16 mouse cellular contexts compared by ENCODE assay signal in genomic region chr15:101185549-101185948, GRCm38 (mm10). TPM values are rescaled to one million over a fixed set of nuclear protein-coding genes. Genes with fewer than 3 reads are reported as not detected.
DNase-seq lines count a peak whose midpoint lies in the region; ATAC-seq and TF ChIP-seq lines count a peak whose summit lies in the region.
"Had no signal": no experiment of that assay in that cellular context is flagged by ENCODE, and none has a peak within 500 bp of the region (broad histone marks: within the 10 kb centered on the region; RNA-seq: fewer than 3 reads in every experiment).

No protein-coding gene starts in this region.

- H3K36me3 ChIP-seq in intestine, postnatal 0 days (ENCODE audit: control insufficient read depth, insufficient read depth), result no peaks in the 10 kb centered on the region; the same call in 1 of the 2 replicates
- H3K36me3 ChIP-seq in intestine, embryonic 16.5 days (ENCODE audit: control insufficient read depth, insufficient read depth, low read length), result peaks cover 4% of the 10 kb centered on the region; the same call in 1 of the 2 replicates
- H3K36me3 ChIP-seq in lung, embryonic 14.5 days (ENCODE audit: insufficient read depth), result no peaks in the 10 kb centered on the region
- H3K36me3 ChIP-seq in MEL (ENCODE audit: control insufficient read depth in 1 of 2, insufficient read depth in 2 of 2, low read length in 2 of 2), result peaks cover 0 to 7% of the 10 kb centered on the region in 2 experiments; a peak in 3 of 4 replicates

- H3K9ac ChIP-seq in intestine, postnatal 0 days (ENCODE audit: low read depth, low read length), result no peak overlapping the region
- no peak overlapping the region for H3K9ac ChIP-seq in intestine, embryonic 16.5 days (ENCODE audit: low read depth, low read length)
- no peak overlapping the region for H3K9ac ChIP-seq in lung, embryonic 14.5 days
- no peak overlapping the region for H3K9ac ChIP-seq in MEL (ENCODE audit: control insufficient read depth, low read depth, low read length, poor library complexity, severe bottlenecking)
- H3K9ac ChIP-seq: forebrain, embryonic 12.5 days; heart, embryonic 15.5 days; midbrain, embryonic 12.5 days had no signal

- no peak for ATAC-seq in intestine, postnatal 0 days
- ATAC-seq in intestine, embryonic 16.5 days, result no peak
- ATAC-seq in lung, embryonic 14.5 days (ENCODE audit: insufficient read depth), result no peak
- ATAC-seq: activated CD4-positive, CD25-positive, alpha-beta regulatory T cell, adult 4 months had no signal

- H3K9me3 ChIP-seq in intestine, postnatal 0 days (ENCODE audit: control insufficient read depth), result no peaks in the 10 kb centered on the region
- no peaks in the 10 kb centered on the region for H3K9me3 ChIP-seq in intestine, embryonic 16.5 days (ENCODE audit: control insufficient read depth, low read length)
- H3K9me3 ChIP-seq in lung, embryonic 14.5 days (ENCODE audit: low read depth, low read length), result no peaks in the 10 kb centered on the region
- H3K9me3 ChIP-seq in MEL (replicated peaks; ENCODE audit: insufficient read depth, low read length), result no peaks in the 10 kb centered on the region
- H3K9me3 ChIP-seq: forebrain, embryonic 12.5 days; heart, embryonic 15.5 days; midbrain, embryonic 12.5 days had no signal

- H3K4me2 ChIP-seq in intestine, postnatal 0 days (replicated peaks; ENCODE audit: low read depth), result no peak overlapping the region
- no peak overlapping the region for H3K4me2 ChIP-seq in intestine, embryonic 16.5 days (ENCODE audit: low read depth, low read length)
- H3K4me2 ChIP-seq in lung, embryonic 14.5 days, result no peak overlapping the region
- H3K4me2 ChIP-seq: forebrain, embryonic 12.5 days; heart, embryonic 15.5 days; midbrain, embryonic 12.5 days had no signal

- H3K4me1 ChIP-seq in intestine, postnatal 0 days (replicated peaks; ENCODE audit: control insufficient read depth, insufficient read depth, low read length), result peaks cover 18% of the 10 kb centered on the region
- H3K4me1 ChIP-seq in intestine, embryonic 16.5 days (ENCODE audit: control insufficient read depth, insufficient read depth, low read length), result peaks cover 42% of the 10 kb centered on the region
- H3K4me1 ChIP-seq in lung, embryonic 14.5 days (ENCODE audit: insufficient read depth), result peaks cover 15% of the 10 kb centered on the region; the same call in 1 of the 2 replicates
- H3K4me1 ChIP-seq in MEL (ENCODE audit: control insufficient read depth in 1 of 2, insufficient read depth in 2 of 2, low read length in 2 of 2), result peaks cover under 1 to 11% of the 10 kb centered on the region in 2 experiments

- H3K27me3 ChIP-seq in intestine, postnatal 0 days (replicated peaks; ENCODE audit: control insufficient read depth, insufficient read depth, low read length), result no peaks in the 10 kb centered on the region
- no peaks in the 10 kb centered on the region for H3K27me3 ChIP-seq in intestine, embryonic 16.5 days (replicated peaks; ENCODE audit: control insufficient read depth, insufficient read depth, low read length)
- H3K27me3 ChIP-seq in lung, embryonic 14.5 days (ENCODE audit: insufficient read depth, low read length), result no peaks in the 10 kb centered on the region
- no peaks in the 10 kb centered on the region for H3K27me3 ChIP-seq in MEL (ENCODE audit: control insufficient read depth in 1 of 2, insufficient read depth in 2 of 2, low read length in 2 of 2)
- H3K27me3 ChIP-seq: forebrain, embryonic 12.5 days; heart, embryonic 15.5 days; midbrain, embryonic 12.5 days had no signal

- H3K79me2 ChIP-seq in MEL (ENCODE audit: control insufficient read depth, insufficient read depth, low read length, poor library complexity), result peaks cover 9% of the 10 kb centered on the region

- TF ChIP-seq CTCF in intestine, postnatal 0 days (IDR thresholded peaks at IDR 0.05; ENCODE audit: low read depth), result peak; percentile 43
- peak; percentile 42 for TF ChIP-seq CTCF in lung, embryonic 14.5 days (IDR thresholded peaks at IDR 0.05; ENCODE audit: low read depth)
- peak; percentile 58 to 70 (median 58) for TF ChIP-seq CTCF in MEL (IDR thresholded peaks at IDR 0.05 in 2 of 3, conservative IDR thresholded peaks at IDR 0.05 in 1 of 3; ENCODE audit: control insufficient read depth in 1 of 3, insufficient read depth in 1 of 3, low read depth in 2 of 3, low read length in 3 of 3, poor library complexity in 1 of 3, severe bottlenecking in 1 of 3)

- 95% methylated on average over 3 of the region's 3 CpGs for WGBS in intestine, postnatal 0 days
- WGBS in intestine, embryonic 16.5 days, result 98% methylated on average over 3 of the region's 3 CpGs
- WGBS in lung, embryonic 14.5 days, result 89% methylated on average over 3 of the region's 3 CpGs

- DNase-seq in lung, embryonic 14.5 days, result no peak
- no peak for DNase-seq in lung, postnatal 4 days
- peak; percentile 57 for DNase-seq in MEL (ENCODE audit: low read depth, low spot score)
- DNase-seq in c-Kit-positive CD71-positive TER-119-positive erythroid progenitor cells, embryonic 14.5 days (ENCODE audit: low spot score), result no peak
- no peak for DNase-seq in embryo, embryonic 9.5 days (ENCODE audit: extremely low spot score)
- DNase-seq: adrenal gland, postnatal 25 days; cerebellum, postnatal 10 days; embryo, embryonic 11 days; lung, adult 18-20 months had no signal

- H3K27ac ChIP-seq in intestine, postnatal 0 days (ENCODE audit: low read depth, low read length), result no peak overlapping the region
- H3K27ac ChIP-seq in intestine, embryonic 16.5 days (ENCODE audit: low read length), result no peak overlapping the region
- no peak overlapping the region for H3K27ac ChIP-seq in lung, embryonic 14.5 days (ENCODE audit: low read depth)
- H3K27ac ChIP-seq in MEL (ENCODE audit: control insufficient read depth, low read depth, low read length), result no peak overlapping the region
- H3K27ac ChIP-seq: forebrain, embryonic 12.5 days; heart, embryonic 15.5 days; midbrain, embryonic 12.5 days had no signal

- no peak for TF ChIP-seq POLR2A in MEL (IDR thresholded peaks at IDR 0.05; ENCODE audit: control insufficient read depth in 1 of 2, insufficient read depth in 1 of 2, low read depth in 1 of 2, low read length in 2 of 2, poor library complexity in 1 of 2)

- H3K4me3 ChIP-seq in intestine, postnatal 0 days (ENCODE audit: low read depth, low read length), result no peak overlapping the region
- H3K4me3 ChIP-seq in intestine, embryonic 16.5 days (ENCODE audit: low read length), result no peak overlapping the region
- no peak overlapping the region for H3K4me3 ChIP-seq in lung, embryonic 14.5 days (ENCODE audit: low read depth, low read length)
- no peak overlapping the region for H3K4me3 ChIP-seq in MEL (ENCODE audit: control insufficient read depth in 1 of 2, insufficient read depth in 1 of 2, low read depth in 2 of 2, low read length in 2 of 2)
- H3K4me3 ChIP-seq: forebrain, embryonic 12.5 days; heart, embryonic 15.5 days; midbrain, embryonic 12.5 days; myocyte had no signal

- TF ChIP-seq EP300 in MEL (IDR thresholded peaks at IDR 0.05; ENCODE audit: low read depth in 1 of 2, low read length in 2 of 2), result no peak

- TF ChIP-seq RAD21 in MEL (IDR thresholded peaks at IDR 0.05; ENCODE audit: low read depth, low read length), result peak; percentile 47

TF ChIP-seq in MEL, 35 proteins besides CTCF, POLR2A, EP300 and RAD21:
- TF ChIP-seq SMC3 (IDR thresholded peaks at IDR 0.05; ENCODE audit: low read depth, low read length), result peak; percentile 46
- TF ChIP-seq ZKSCAN1 (IDR thresholded peaks at IDR 0.05; ENCODE audit: low read depth, low read length), result no peak

RNA-seq across cellular contexts. Expression of gene Acvr1b, which starts 11.7 kb away (rescaled TPM):
- polyA plus RNA-seq in intestine, postnatal 0 days (2015; fragmentation: Nextera tagmentation; extraction: Ambion mirVana), result 6.0 and 6.8 TPM in 2 replicates
- polyA plus RNA-seq in intestine, embryonic 16.5 days (2015; fragmentation: Nextera tagmentation; extraction: Ambion mirVana), result 10.4 and 11.0 TPM in 2 replicates
- polyA plus RNA-seq in lung, embryonic 14.5 days (2014; fragmentation: Nextera tagmentation; extraction: Ambion mirVana), result 6.3 and 6.4 TPM in 2 replicates
- total RNA-seq in MEL (2012; rRNA removed), result 9.7 and 10.4 TPM in 2 replicates
- polyA plus RNA-seq in MEL (2012; ENCODE audit: insufficient read depth in 1 of 2, insufficient read length in 2 of 2, low read depth in 1 of 2, low replicate concordance in 2 of 2, missing spikeins in 1 of 2), result 10 to 100 TPM in 1 of 2 experiments, not detected in 1; 13.2 TPM

RNA-seq across cellular contexts. Expression of gene Grasp, which starts 38.4 kb away (rescaled TPM):
- polyA plus RNA-seq in intestine, postnatal 0 days (2015; fragmentation: Nextera tagmentation; extraction: Ambion mirVana), result 1.7 and 2.0 TPM in 2 replicates
- polyA plus RNA-seq in intestine, embryonic 16.5 days (2015; fragmentation: Nextera tagmentation; extraction: Ambion mirVana), result 2.3 and 2.8 TPM in 2 replicates
- 7.8 and 10.4 TPM in 2 replicates for polyA plus RNA-seq in lung, embryonic 14.5 days (2014; fragmentation: Nextera tagmentation; extraction: Ambion mirVana)
- 3.7 and 4.1 TPM in 2 replicates for total RNA-seq in MEL (2012; rRNA removed)
- 1 to 10 TPM in 1 of 2 experiments, not detected in 1; 6.3 TPM for polyA plus RNA-seq in MEL (2012; ENCODE audit: insufficient read depth in 1 of 2, insufficient read length in 2 of 2, low read depth in 1 of 2, low replicate concordance in 2 of 2, missing spikeins in 1 of 2)
- polyA plus RNA-seq: activated CD4-positive, CD25-positive, alpha-beta regulatory T cell, adult 4 months had no signal

RNA-seq across cellular contexts. Expression of gene Acvrl1, which starts 57.2 kb away (rescaled TPM):
- 13.8 and 14.6 TPM in 2 replicates for polyA plus RNA-seq in intestine, postnatal 0 days (2015; fragmentation: Nextera tagmentation; extraction: Ambion mirVana)
- polyA plus RNA-seq in intestine, embryonic 16.5 days (2015; fragmentation: Nextera tagmentation; extraction: Ambion mirVana), result 31.2 and 31.9 TPM in 2 replicates
- 34.4 and 39.0 TPM in 2 replicates for polyA plus RNA-seq in lung, embryonic 14.5 days (2014; fragmentation: Nextera tagmentation; extraction: Ambion mirVana)
- total RNA-seq in MEL (2012; rRNA removed), result 0.08 TPM in 1 of 2 replicates, not detected in the other
- under 1 TPM in 1 of 2 experiments, not detected in 1; 0.18 TPM for polyA plus RNA-seq in MEL (2012; ENCODE audit: insufficient read depth in 1 of 2, insufficient read length in 2 of 2, low read depth in 1 of 2, low replicate concordance in 2 of 2, missing spikeins in 1 of 2)

Comparison
In these comparisons a context has a peak if more than half of its experiments do, and no peak if none do; other contexts are left out.
1. RNA of gene Acvrl1, which starts 57.2 kb away (polyA plus RNA-seq): 34.4 to 39.0 TPM in lung, embryonic 14.5 days, 31.2 to 31.9 TPM in intestine, embryonic 16.5 days and 13.8 to 14.6 TPM in intestine, postnatal 0 days; 0.18 TPM in MEL; every median in the first group is over 10 times any median in the second.
2. Peak in every context shown above with its lines, with median percentiles within 50 percentile points of each other: CTCF ChIP-seq.